Mouse (Mus musculus): ENCODE measurements around the gene Tns1.

DNA sequence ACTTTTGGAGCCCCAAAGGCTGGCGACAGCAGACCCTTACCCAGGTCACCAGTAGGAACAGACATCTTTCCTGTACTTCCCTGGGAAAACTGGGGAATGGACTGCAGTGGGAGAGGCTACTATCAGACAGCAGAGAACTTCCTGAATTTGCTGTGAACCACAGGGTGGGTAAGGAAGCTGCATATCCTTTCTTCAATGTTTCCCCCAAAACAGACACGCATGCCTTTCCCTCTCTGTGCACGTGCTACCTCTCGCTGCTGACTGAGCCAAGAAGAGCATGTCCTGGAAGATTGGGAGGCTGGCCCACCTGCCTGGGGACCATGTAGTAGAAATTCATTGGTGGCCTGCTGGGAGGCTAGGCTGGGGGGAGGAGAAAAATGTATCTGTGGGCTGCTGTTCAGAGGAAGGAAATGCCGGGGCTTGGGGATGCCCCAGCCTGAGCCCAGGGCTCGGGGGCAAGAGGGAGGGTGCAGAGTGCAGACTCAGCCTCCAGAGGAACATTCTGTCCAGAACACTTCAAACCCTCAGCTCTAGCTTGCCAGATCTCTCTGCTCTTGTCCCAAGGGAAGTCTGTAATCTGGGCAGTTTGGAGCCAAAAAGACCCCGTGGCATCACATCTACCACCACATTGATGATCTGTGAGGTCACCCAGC lies 116.7 kb downstream of the Tns1 start:
- TF ChIP-seq CTCF (IDR thresholded peaks at IDR 0.05; ENCODE audit: insufficient read depth, low read length) (no peak), POLR2A (IDR thresholded peaks at IDR 0.05; ENCODE audit: borderline replicate concordance, extremely low read depth, low read depth, low read length) (no peak)

Measured in lung, adult 2 months (tissue).